Mouse (Mus musculus) thymus, postnatal 4 days (tissue): ENCODE results near the gene Gm609.
"Not testable (repeated sequence)": the region's sequence is repeated elsewhere in the genome, so short reads cannot be mapped to it uniquely, and the experiment has no call there.

Experiments
- DNase-seq: peaks from one replicate; pipeline ENCODE4 v3.0.0; 2021

The Gm609 gene

DNA sequence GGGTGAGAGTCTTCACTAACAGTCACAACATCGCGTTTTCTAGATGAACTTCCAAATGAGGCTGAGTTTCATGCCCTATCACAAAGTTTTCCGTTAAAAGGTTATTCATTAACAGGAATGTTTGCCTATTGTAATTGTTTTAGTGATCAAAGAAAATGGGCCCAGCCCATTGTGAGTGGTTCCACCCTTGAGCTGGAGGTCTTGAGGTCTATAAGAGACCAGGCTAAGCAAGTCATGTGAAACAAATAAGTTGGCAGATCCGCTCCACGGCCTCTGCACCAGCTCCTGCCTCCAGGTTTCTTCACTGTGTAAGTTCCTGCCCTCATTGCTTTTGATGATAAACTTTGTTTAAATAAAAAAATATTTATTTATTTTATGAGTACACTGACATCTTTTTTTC, at the start of gene Gm609:
TSS of gene Gm609 (minus strand) at position 43 of the 400 bp plus-strand sequence.
- DNase-seq = no peak

DNA sequence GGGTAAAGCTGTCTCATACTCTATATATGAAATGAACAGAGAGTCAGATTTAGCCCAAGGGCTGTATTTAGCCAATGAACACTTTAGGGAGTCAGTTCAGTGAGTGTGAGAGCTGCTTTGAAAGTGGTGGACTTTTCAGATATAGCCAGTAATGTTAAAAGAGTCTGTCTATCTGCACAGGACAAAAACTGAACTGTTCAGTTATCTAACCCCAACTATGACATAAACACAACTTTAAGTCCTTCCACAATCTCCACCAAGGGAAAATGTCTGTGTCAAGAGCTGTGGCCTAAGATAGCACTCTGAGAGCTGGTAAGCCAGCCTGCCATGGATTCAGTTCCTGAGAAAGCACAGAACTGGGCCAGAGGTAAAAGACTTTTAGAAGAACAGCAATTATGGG, 49.3 kb upstream of the Gm609 start:
- DNase-seq = no peak

DNA sequence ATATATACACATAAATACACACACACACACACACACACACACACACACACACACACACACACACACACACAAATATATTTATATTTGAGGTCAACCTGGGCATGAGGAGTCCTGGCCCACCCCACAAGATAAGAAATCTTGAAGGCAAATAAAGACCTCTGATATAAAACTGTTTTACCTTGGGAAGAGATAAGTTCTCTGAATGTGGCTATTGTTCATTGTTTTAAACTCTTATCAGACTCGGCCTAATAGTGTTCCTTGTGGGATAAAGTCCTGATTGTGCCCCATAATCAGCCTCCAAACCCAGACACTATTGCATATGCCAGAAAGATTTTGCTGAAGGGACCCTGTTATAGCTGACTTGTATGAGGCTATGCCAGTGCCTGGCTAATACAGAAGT, 45.6 kb upstream of the Gm609 start:
- DNase-seq = not testable (repeated sequence)

DNA sequence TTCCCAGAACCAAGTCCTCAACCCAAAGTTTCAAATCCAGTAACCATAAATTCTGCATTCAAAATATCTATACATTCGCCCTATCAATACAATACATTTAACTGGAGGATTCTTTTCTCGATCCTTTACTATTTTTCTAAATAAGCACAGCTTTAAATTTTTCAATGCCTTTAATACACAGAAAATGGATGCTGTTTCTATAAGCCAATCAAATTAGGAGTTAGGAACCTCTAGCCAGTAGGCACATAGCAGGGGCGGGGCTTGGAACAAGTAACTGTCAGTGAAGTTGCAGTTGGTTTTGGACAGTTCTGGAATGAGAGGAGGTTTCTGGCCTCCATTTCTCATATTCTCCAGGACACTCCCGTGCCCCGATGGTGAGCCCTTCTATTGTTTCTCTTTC, 42.2 kb upstream of the Gm609 start, which contains the start of gene Slc9c1:
TSS of gene Slc9c1 (plus strand) at position 301 of the 400 bp plus-strand sequence.
- DNase-seq = no peak

DNA sequence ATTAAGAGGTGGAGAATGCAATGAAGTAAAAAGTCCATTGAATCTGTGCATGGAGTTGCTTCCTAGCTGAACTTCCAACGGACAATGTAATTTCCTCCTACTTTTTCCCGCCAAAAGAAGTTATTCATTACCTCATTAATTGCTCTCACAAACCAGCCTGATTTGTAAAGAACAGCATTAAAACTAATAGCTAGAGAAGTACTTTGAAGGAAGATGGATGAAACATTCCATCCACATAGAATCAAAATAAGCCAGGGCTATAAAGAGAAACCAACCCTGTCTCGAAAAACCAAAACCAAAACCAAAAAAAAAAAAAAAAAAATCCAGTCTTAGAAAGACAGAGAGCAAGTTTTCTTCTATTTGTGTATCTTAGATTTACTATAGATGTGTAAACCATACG, 39.2 kb upstream of the Gm609 start, which contains the start of gene Gm17783:
TSS of gene Gm17783 (minus strand) at position 101 of the 400 bp plus-strand sequence.
- no peak for DNase-seq

DNA sequence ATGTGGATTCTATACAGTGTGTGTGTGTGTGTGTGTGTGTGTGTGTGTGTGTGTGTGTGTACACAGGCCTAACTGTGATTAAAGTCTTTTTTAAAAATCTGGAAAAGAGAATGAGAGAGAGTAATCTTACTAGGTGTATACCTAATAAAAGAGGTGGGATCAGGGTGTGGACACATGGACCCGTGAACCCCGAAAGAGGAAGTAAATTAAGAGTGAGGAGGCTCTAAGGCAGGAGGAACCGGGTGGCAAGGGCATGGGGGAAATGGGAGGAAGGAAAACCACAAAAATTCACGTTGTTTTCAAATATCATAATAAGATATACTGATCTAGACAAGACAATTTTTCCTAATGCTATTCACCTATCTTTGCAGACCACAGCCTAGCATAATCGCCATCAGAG, 32.8 kb upstream of the Gm609 start:
- no peak for DNase-seq

DNA sequence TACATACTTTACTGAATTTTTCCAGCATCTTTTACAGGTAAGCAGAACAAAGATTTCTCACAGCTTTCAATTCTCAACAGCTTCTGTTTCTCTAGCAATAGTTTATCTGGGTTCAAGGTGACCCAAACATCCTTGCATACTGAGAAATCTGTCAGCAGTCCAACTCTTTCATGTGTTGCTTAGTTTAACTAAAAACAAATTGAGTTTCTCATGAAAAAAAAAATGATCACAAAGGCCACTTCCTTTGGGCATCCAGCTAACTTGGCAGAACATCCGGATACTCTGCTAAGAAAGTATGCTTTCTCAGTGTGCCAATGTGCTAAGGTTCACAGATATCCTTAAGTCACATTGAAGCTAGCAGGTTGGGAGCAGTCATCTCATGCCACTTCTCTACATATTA, 2.6 kb upstream of the Gm609 start:
- DNase-seq = no peak

DNA sequence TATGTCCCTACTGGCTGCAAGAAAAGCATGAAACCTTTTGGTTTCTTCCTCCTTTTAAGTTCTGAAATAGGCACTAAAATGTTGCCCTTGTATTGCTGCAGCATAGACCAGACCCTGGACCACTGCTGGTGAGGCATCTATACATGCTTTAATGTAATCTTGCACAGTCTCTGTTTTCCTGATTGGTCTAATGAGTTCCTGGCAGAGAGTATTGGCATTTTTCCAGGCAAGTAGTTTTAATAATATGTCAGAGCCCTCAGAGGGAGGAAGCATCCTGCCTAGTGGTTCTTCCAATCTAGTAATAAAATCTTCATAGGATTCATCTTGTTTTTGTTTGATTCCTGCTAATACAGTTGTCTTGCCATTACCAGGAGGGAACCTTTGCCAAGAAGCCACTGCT, 15.8 kb downstream of the Gm609 start:
- DNase-seq = no peak

DNA sequence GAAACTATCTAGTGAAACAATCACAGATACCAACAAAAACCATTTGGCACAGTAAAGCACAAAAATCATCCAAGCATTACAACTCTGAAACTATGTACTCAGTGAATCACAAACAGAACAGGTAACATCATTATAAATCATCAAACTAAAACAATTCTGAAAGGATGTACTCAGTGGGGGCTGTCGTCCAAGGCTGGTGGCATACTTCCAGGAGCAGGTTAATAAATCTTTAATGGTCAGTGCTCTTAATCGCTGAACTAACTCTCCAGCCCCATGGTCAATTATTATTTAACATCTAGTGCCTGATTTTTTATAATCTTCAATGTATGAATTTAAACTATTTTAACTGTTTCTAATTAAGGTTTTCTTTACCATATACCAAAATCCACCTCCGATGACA, 20.9 kb downstream of the Gm609 start:
- DNase-seq = not testable (repeated sequence)

DNA sequence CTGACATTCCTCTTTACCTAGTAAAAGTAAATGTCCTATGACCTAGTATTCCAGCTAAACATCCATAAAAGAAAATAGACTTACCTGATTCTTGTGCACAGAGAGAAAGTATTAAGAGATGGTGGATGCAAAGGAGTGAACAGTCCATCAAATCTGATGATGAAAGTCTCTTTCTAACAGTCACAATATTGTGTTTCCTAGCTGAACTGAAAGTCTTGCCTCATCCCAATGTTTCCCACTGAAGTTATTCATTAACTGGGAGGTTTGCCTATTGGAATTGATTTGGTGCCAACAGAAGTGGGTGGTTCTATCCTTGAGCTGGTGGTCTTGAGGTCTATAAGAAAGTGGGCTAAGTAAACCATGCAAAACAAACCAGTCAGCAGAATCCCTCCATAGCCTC, 38.0 kb downstream of the Gm609 start:
- no peak for DNase-seq

DNA sequence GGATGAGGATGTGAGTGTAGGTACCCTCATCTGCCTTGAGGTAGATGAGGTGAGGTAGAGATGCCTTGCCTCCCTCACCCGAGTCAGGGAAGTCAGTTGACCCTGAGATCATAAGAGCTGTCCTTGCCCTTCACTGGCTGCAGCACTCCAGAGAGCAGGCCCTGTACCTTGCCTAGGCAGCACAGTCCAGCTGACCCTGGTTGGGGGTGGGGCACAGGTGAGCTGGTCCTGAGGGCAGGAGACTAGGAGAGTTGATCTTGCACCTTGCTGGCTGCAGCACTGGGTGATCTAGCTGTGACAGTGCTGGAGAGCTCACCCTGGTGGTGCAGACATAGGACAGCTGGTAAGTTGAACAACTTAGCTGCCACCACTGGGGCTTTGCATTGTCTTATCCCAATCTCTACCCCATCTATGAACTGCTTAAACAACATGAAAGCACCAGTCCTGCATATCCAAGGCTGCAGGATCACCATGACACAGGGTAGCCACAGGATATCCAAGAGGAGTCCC, 55.5 kb downstream of the Gm609 start:
- no peak for DNase-seq

DNA sequence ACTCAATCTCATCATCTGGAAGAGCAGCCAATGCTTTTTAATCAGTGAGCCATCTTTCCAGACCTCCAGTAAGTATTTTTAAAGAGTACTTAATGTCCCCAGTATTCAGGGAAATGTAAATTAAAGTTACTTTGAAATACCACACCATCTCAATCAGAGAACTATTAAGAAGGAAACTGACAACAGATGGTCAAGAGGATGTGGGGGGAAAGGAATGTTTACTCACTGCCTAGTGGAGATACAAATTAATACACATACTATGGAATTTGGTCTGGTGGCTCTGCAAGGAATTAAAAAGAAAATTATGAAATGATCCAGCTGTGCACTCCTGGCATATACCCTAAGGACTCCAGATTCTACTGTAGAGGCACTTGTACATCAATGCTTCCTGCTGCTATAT, 57.2 kb downstream of the Gm609 start:
- no peak for DNase-seq

DNA sequence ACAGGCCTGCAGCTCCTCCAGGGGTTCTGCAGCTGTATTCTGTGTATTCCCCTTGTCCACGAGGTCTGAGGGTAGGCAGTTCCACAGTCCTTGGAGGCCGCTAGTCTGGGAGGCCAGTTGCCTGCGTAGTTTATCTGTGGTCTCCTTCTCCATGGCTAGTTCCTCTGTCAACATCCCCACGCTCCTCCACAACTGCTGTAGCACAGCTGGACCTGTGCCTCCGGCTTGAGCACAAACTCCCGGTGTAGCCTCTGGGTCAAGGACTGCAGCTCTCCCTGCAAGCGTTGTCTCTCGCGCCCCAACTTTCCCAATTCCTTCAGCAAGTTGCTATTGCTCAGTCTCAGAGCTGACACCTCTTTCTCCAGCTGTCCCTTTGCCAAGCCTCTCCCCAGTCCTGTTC, 65.1 kb downstream of the Gm609 start:
- no peak for DNase-seq

DNA sequence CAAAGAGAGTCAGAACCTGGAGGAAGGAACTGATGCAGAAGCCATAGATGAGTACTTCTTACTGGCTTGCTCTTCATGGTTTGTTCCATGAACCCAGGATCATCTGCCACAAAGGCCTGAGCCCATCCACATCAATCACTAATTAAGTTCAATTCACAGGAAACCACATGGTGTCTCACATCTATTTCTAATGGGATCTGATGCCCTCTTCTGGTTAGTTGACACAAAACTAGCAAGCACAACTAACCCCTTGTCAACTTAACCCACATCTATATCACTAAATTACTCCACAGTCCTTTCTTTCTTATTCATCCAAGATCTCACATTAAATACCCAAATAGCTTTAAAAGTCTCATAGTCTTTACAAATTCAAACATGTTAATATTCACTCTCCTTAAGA, 79.3 kb downstream of the Gm609 start:
- DNase-seq = no peak

DNA sequence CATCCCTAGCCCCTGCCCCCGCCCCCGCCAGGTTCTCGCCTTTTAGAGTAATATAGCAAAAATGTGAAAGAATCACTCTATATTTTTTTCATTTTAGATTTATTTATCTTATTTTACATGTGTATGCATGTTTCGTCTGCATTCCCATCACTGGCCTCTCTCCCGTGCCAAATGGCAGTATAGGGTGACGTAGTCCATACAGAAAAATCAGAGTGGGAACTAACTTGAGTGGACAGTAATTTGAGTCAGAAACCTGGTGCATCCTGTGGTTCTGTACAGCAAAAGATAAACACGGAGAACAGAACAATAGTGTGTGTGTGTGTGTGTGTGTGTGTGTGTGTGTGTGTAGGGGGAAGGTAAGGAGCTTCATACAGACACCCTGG, 83.7 kb downstream of the Gm609 start:
- DNase-seq = not testable (repeated sequence)

DNA sequence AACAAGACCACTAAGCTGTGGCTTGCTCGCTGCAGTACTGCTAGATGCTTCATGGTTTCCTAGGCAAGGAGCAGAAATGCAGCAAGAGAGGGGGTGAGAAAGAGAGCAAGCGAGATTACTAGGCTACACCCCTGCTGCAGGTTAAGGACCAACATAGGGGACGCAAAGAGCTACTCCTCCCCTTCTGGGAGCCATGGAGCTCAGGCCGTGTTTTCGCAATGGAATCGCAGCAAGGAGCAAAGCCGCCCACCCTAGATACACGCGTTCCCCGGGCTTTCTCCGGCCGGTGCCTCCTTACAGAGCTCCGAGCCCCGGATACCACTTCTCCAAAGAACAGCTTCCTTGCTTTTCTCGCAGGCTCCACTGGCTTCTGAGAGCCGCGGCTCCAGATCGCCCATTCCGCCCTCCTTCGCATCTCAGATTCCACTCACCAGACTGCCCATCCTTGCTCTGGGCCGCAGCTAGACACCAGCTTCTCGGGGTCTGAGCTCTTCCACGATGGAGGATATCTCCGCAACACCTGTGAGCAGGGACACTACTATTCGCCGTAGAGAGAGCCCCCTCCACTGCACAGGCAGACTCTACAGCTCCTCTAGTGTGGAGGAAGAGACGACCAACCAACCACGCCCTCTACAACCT, 84.2 kb downstream of the Gm609 start, which contains the start of gene Cd200:
TSS of gene Cd200 (minus strand) at position 629 of the 639 bp plus-strand sequence.
- peak; percentile 73 for DNase-seq

DNA sequence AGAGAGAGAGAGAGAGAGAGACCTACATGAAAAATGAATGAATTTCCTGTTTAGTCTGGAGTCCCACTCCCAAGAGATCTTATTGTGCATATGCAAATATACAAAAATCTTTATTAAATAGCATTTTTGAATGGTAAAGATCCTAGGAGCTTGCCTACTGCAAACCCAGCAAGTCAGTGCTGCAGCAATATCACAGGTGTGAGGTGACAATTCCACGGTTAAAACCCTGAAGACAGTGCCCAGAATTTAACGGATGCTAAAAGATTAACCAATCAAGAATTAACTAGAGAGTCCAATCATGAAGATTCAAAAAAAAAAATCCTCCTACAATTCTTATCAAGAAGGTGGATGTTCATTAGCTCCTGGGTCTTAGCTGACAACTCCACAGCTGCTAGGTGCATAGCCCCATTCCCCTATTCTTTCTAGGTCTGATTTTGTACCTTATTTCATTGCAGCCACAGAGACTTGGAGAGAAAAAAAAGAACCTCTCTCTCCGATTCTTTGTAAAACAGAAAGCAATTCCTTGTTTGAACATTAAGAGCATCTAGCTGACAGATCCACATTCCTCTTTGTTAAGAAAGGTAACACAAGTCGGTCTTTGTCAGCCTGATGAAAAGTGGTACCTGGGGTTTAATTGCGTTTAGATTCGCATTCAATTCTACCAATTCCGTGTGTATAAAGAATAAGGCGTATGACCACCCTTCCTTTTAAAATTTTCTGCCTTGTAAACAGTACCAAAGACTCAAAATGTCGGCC, 84.9 kb downstream of the Gm609 start:
- no peak for DNase-seq

DNA sequence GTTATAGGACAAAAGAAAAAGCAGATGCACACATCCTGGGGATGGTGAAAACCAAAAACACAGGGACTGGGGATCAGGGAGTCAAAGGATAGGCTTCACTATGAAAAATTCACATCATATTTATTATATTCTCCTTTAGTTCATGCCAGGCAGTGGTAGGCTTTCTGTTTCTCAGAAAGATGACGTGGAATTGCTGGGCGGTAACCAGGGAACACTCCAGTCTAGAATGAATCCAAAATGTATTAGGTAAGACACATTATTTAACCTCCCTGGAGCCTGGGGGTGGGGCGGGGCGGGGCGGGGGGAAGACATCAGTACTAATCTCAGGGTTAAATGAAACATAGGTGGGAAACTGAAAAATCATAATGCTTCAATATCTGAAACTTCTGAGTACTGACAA, 85.7 kb downstream of the Gm609 start:
- DNase-seq = no peak

DNA sequence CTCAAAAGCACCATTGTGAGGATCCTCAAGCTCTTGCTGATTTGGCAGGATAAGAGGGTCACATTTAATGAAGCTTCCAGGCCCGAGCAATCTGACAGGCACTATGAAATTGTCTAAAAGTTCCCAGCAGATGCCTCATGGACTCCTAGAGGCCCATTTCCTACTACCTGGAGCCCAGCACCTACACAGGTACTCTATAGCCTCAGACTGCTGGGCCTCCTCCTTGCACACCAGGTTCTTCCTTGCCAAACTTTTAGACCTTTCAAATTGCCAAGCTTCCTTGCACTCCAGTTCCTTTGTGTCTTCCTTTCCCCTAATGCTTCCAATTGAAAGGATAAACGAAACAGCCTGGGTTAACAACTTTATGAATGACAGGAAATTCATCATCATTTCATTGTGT, 89.8 kb downstream of the Gm609 start:
- no peak for DNase-seq

DNA sequence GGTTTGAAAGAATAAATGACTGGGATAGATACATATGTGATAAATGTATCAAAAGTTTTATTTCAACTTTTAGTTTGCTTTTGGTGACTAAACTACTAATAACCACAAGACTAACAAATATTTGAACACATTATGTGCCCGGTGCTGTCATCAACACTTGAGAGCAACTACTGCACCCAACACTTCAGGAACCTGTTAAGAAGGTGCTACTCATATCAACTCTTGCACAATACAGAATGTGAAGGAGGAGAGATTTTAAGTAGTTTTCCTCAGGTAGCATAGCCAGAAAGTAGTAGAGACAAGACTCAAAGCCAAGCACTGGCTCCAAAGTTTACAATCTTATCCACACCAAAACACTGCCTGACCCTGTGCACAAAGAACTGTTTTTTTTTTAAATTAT, 90.7 kb downstream of the Gm609 start:
- DNase-seq = no peak

DNA sequence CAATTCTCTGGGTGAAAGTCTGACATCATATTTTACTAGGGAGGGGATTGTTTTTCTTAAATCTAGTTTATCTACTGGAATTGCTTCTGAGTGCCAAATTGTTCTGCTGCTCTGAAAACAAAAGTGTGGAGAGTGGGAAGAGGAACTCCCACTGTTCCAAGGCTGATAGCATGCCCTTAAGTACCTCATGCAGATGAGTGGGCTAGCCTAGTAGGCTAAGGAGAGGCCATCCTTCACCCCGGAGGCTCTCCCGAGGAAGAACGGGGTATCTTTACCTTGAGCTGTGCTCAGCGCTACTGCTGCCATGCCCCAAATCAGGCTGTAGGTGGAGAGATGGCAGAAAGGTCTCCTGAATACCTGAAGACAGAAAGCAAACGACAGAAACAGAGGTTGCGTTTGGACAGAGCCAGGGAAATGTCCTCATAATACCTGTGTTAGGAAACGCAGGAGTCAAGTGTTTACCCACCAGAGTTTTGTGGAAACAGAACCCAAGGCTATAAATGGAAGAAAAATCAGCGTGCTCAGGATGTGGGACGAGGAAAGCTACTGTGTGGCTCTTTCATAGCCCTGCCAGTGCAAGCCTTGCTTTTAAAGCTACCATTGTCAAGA, 92.7 kb downstream of the Gm609 start:
- no peak for DNase-seq

DNA sequence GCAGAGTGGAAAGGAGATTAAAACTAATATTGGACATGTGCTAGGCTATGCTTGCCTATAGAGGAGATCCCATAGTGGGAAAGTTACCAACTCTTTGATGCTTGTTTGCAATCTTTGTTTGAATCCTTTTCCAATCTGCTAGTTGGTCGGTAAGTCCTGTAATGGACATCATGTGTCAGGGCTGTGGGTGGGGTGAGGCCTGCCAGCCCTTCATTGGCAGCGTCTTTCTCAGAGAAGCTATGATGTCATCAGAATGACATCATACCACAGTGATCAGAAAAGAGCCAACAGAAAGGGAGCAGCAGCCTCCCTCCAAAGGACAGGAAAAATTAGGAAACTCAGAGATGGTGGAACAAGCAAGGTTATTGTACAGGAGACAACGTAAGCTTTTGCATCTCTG, 93.4 kb downstream of the Gm609 start:
- DNase-seq = no peak

DNA sequence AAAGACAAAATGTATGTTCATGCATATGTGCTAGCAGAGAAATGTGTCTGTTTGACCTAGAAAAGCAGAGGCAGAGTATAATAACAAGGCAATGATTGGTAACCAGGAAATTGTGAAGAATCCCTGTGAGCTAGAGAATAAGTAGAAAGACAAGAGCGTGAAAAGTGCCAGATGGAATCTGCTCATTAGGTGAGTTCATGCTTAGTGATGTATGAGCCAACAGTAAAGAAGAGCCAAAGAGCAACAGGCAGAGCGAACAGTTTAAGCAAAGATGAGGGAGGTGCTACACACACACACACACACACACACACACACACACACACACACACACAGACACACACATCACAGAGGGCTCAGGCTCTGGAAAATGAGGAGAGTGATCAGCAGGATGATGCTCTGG, 95.3 kb downstream of the Gm609 start:
- no peak for DNase-seq

DNA sequence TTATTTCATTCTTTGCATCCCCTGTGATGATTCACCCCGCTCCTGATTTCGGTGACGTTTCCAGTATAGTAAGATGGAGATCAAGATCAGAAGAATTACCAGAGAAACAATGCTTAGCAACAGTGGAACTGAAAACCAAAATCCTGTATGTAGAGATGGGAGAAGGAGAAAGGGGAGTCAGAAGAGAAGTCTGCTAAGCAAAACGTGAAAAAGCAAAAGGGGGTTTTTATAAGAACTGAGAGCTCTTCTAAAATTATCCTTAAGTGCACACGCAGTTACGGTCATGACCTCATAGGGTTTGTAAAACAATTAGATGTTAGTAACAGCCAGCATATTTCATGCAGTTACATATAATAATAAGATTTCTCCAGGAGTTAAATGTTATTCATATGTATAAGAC, 100.5 kb downstream of the Gm609 start:
- no peak for DNase-seq
